Mouse (Mus musculus) spleen, postnatal 14 days (tissue): ENCODE results near the gene Olfr1318.

Experiments used
- DNase-seq, 2 experiments: peaks; one replicate each; pipeline ENCODE4 v3.0.0; 2021 to 2022; ENCODE audit warnings: low spot score in 2 of 2

The Olfr1318 gene

GRCm38 (mm10) chr2:112153898-112154297, at the start of gene Olfr1318:
Olfr1318 (plus strand) TSS chr2:112154198.
- DNase-seq, result no peak

- no peak for DNase-seq
These were observed 38.7 kb upstream of the Olfr1318 start, which contains the start of gene Olfr1315-ps1 for GRCm38 (mm10) chr2:112115340-112115739. Olfr1315-ps1 (minus strand) TSS chr2:112115440.

GRCm38 (mm10) chr2:112134877-112135276, 19.1 kb upstream of the Olfr1318 start, which contains the start of gene Olfr1316:
Olfr1316 (minus strand) TSS chr2:112134977.
- DNase-seq, result no peak

GRCm38 (mm10) chr2:112140029-112140428, 14.0 kb upstream of the Olfr1318 start, which contains the start of gene Olfr1317:
Olfr1317 (plus strand) TSS chr2:112140329.
- no peak for DNase-seq

- DNase-seq, result peak in 1 of 2 experiments; percentile 15
These were observed 42.9 kb downstream of the Olfr1318 start for GRCm38 (mm10) chr2:112196859-112197258.

GRCm38 (mm10) chr2:112203056-112203455, 49.1 kb downstream of the Olfr1318 start:
- no peak for DNase-seq
